Mouse (Mus musculus) thymus, postnatal 25 days (tissue): ENCODE results near the gene Rabgap1l.

Experiments used
- DNase-seq: peaks from one replicate; pipeline ENCODE4 v3.0.0; 2022

Gene Rabgap1l

GRCm38 (mm10) chr1:160370552-160370951 is 422.5 kb downstream of the Rabgap1l start:
- DNase-seq, result no peak

DNA sequence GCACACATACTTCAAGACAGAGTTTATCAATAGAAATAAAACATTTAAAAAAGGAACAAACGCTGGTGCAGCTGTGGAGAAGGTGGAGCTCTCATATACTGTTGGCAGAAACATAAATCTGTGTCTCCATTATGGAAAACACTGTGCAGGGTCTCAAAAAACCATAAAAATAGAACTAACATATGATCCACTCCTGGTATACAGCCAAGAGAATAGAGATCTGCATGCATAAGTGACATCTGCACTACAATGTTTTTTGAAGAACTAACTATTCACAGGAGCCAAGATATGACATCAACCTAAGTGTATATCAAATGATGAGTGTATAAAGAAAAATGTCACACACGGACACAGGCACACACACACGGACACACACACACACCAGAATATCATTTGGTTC is 426.4 kb downstream of the Rabgap1l start:
- no peak for DNase-seq

- no peak for DNase-seq
These were observed 435.7 kb downstream of the Rabgap1l start for GRCm38 (mm10) chr1:160357268-160357667.

DNA sequence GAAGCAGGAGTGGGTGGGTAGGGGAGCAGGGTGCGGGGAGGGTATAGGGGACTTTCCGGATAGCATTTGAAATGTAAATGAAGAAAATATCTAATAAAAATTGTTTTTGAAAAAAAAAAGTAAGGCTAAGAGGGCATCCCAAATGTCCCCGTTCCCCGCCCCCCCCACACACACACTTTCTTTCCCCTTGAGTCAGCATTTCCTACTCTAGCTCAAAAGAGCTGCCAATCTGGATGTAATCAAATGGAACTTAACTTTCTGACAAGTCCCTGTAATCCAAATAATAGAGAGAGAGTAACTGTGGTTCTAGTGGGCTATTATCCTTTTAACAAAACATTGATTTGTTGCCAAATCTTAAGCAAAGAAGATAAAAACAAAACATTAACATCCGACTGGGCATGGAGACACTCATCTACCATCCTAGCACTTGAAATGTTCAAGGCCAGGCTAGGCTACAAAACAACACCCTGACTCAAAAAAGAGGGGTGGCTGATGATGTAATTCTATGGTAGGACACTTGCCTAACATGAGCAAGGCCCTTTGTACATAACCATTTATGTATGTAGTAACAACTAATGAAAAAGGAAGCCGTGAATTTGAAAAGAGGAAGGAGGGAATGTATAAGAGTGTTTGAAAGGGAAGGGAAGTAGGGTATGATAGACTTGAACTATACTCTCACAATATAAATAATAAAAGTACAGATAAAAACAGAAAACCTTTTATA is 439.1 kb downstream of the Rabgap1l start:
- DNase-seq, result no peak

- no peak for DNase-seq
These were observed 440.7 kb downstream of the Rabgap1l start for GRCm38 (mm10) chr1:160352309-160352708.

DNA sequence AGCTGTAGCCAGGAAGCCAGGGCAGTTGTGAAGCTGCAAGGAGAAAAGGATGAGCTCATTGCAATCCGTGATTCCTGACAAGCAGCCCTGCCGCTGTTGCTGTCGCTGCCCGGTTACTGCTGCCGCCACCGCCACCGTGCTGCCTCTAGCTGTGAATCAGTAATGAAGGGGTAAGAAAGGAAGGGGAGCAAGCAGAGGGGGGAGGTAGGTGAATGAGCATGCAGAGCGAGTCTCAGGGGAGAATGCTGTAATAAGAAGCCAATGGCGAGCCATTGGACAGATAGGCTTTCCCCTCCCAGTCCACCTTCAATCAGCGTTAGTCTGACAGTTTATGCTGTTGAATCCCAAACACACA is 441.2 kb downstream of the Rabgap1l start:
- DNase-seq, result no peak

- DNase-seq, result no peak
These were observed 441.7 kb downstream of the Rabgap1l start for GRCm38 (mm10) chr1:160351146-160351879.

- DNase-seq, result no peak
These were observed 452.4 kb downstream of the Rabgap1l start for GRCm38 (mm10) chr1:160340653-160341052.

DNA sequence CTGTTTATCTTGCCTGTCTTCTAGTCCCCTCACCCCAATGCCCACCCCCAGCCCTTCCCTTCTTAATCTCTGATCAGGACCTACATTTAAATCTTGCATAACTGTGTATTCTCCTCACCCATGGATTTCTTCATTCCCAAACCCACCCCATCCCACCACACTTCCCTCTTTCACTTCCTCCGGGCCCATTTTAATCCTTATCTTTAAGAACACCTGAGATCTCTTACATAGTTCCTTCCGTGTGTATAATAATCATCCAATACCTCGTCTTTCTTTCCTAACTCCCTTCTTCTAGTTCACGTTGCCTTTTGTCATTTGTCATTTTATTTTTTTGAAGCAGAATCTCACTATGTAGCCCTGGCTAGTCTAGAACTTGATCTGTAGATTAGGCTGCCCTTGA is 453.6 kb downstream of the Rabgap1l start:
- no peak for DNase-seq

DNA sequence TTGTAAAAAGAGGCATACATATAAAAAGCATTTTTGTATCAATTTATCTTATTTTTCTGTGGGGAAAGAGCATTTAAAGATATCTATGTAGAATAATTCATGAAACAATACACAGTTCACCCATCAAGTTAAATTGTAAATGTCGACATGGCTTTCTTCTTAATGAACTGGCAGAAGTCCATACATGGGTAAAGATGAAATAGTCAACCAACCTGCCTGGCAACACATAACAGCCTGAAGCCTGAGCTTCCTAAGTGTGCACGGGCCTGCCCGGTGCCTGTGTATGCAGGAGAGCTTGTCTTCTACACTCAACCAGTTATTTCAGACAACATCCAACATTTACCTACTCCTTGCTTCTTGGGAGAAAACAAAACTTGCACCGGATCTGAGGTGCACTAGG is 458.2 kb downstream of the Rabgap1l start:
- no peak for DNase-seq

GRCm38 (mm10) chr1:160330828-160331227 is 462.2 kb downstream of the Rabgap1l start:
- no peak for DNase-seq

- no peak for DNase-seq
These were observed 462.8 kb downstream of the Rabgap1l start for GRCm38 (mm10) chr1:160330222-160330621.

GRCm38 (mm10) chr1:160329788-160330187 is 463.2 kb downstream of the Rabgap1l start:
- no peak for DNase-seq

GRCm38 (mm10) chr1:160327531-160327930 is 465.5 kb downstream of the Rabgap1l start:
- no peak for DNase-seq

GRCm38 (mm10) chr1:160325542-160325941 is 467.5 kb downstream of the Rabgap1l start:
- DNase-seq, result no peak

GRCm38 (mm10) chr1:160320690-160321089 is 472.3 kb downstream of the Rabgap1l start:
- no peak for DNase-seq

DNA sequence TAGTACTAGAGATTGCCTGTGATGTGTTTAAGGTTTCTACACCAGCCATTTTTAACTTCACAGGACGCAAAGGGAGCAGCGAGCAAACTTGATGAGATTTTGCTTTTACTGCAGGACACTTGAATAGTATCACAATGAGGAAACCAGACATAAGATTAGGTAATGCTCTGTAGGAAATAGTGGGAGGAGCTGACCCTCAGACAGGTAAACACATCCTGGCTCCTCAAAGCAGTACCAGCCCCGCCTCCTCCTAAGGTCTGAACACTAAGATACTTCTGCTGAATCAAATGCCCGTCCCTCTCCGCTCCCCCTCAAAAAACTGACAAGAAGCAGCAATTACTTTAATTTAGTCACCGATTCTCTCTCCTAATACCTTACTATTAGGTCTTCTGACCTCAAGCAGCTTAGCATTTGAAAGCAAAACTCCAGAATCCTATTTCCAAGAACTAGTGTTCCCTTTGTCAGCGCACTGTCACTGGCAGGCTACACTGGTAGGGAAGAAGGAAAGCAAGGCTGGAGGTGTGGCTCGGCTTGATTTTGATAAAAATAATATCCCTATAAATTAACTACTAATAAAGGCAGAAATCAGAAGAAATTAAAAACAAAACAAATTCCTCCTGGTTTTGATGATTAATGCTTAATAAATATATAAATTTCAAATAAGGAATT is 474.8 kb downstream of the Rabgap1l start:
- DNase-seq, result no peak

GRCm38 (mm10) chr1:160316239-160316638 is 476.8 kb downstream of the Rabgap1l start:
- no peak for DNase-seq

GRCm38 (mm10) chr1:160312658-160313057 is 480.4 kb downstream of the Rabgap1l start:
- no peak for DNase-seq

DNA sequence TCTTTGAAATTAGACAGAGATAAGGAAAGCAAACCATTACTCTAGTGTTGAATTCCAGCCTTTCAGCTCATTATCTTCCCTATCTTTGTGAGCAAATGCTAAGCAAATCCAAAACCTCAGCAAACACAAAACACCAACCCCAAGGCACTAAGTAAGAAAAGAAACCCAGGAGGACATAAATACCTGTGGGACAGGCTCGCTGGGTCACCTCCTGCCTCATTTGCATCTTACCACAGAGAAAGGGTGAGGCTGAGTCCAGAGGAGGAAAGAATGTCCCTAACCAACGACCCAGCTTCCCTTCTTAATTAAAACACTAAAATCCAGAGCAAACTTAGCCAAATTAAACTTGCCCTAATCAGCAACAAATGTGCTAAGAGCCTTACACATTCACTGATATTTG is 481.1 kb downstream of the Rabgap1l start:
- no peak for DNase-seq

- DNase-seq, result no peak
These were observed 483.1 kb downstream of the Rabgap1l start for GRCm38 (mm10) chr1:160309951-160310350.

DNA sequence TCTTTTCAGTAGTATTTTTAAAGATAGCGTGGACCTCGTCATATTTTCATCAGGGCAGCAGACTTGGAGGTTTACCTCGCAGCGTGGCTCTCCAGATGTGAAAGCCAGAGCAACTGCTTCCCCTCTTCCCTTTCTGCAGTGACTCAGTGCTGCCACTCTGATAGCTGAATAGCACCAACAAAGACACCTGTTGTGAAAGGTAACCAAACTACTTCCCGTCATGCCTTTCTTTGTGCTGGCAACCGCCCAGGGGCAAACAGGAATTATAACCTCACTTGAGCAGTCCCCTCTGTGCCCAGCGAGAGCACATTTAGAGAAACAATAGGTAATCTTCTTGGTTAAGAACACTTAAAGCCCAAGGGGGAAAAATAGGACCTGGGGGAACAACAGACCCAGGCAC is 484.0 kb downstream of the Rabgap1l start:
- peak; percentile 77 for DNase-seq

- no peak for DNase-seq
These were observed 484.5 kb downstream of the Rabgap1l start for GRCm38 (mm10) chr1:160308498-160308897.
